Mouse (Mus musculus) testis, adult 2 months (tissue): ENCODE data around the gene Mtmr4.

ENCODE experiments used
- CTCF ChIP-seq: fragments of 200-500 bp; IDR thresholded peaks from 2 replicates; pipeline ENCODE4 v1.5.1; 2012; ENCODE audit warnings: low read depth, mild to moderate bottlenecking, inconsistent platforms, low read length, moderate library complexity; ENCODE audit not compliant: control insufficient read depth, insufficient read depth, insufficient replicate concordance
- POLR2A ChIP-seq: fragments of 200-500 bp; IDR thresholded peaks from 2 replicates; pipeline ENCODE4 v1.6.1; 2012; ENCODE audit warnings: low read depth, mild to moderate bottlenecking, inconsistent platforms, low read length, moderate library complexity; ENCODE audit not compliant: control insufficient read depth

DNA sequence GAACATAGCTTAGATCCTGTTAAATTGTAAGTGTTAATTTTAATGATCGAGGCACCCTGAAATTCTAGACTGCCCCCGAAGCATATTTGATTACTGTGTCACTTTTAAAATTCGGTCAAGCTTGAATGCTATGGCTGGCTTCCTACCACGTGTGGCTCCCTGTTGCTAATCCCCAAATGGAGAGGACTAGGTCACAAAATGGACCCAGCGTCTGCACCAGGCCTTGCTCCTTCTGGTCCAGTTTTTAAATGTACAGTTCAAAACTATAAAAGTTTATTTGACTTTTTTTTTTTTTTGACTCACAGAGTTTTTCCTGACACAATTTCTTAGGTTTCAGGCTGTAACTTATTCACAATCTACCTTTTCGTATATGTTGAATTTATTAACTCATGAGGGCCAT lies 73.3 kb downstream of the Mtmr4 start:
- TF ChIP-seq POLR2A (no peak), CTCF (no peak)
